Mouse (Mus musculus) heart, adult 2 months (tissue): ENCODE measurements around the gene Hrh2.

Experiments used
- CTCF ChIP-seq: fragments of 200-600 bp; IDR thresholded peaks from 2 replicates; pipeline ENCODE4 v1.8.1; 2022; ENCODE audit warnings: antibody characterized with exemption, mild to moderate bottlenecking, moderate library complexity
- EP300 ChIP-seq: fragments of 200-500 bp; IDR thresholded peaks from 2 replicates; pipeline ENCODE4 v1.6.1; 2011; ENCODE audit warnings: low read depth, low read length, control low read depth; ENCODE audit not compliant: insufficient read depth
- POLR2A ChIP-seq: fragments of 200-500 bp; IDR thresholded peaks from 2 replicates; pipeline ENCODE4 v1.6.1; 2011; ENCODE audit warnings: mild to moderate bottlenecking, low read depth, low read length, control low read depth; ENCODE audit not compliant: insufficient read depth

DNA sequence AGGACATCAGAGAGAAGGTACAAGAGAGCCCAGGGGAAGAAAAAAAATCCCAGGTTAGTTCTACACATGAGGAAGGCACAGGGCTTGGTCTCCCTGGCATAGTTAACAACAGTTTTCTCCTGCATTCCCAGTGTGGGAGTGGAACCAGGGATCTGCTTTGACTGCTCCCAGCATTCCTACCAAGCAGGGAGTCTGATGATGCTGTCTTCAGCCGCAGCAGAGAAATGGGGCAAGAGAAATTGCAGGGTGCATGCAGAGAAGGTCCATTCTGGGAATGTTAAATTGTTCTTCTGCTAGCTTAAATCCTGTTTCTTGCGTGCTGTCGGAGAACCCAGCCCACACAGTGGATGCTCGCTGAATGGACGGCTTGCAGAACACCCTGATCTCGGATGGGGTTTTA lies 26.2 kb upstream of the Hrh2 start:
- no peak for TF ChIP-seq POLR2A
- TF ChIP-seq CTCF, result no peak
- TF ChIP-seq EP300, result no peak
